Mouse (Mus musculus): ENCODE measurements at regions not wholly inside any gene's neighbourhood (a gene's known extent, or its start where the extent isn't known, plus 50 kb on each side); places are given as distances from the start of the nearest gene placed in this dataset.
A peak's percentile ranks its signal among the peaks of the same experiment; 100 is the strongest.
"Not testable (repeated sequence)": the region's sequence is repeated elsewhere in the genome, so short reads cannot be mapped to it uniquely, and the experiment has no call there.

GRCm38 (mm10) chr6:89153027-89153662, 209.3 kb downstream of the Plxna1 start:
- no peak for DNase-seq

GRCm38 (mm10) chr6:89157501-89157900, 204.9 kb downstream of the Plxna1 start:
- no peak for DNase-seq

- no peak for DNase-seq
These were observed 202.4 kb downstream of the Plxna1 start for GRCm38 (mm10) chr6:89160051-89160450.

GRCm38 (mm10) chr6:89161746-89162145, 200.7 kb downstream of the Plxna1 start:
- peak in 1 of 2 experiments; percentile 21 for DNase-seq

GRCm38 (mm10) chr6:89169520-89169919, 192.9 kb downstream of the Plxna1 start:
- DNase-seq, result no peak

- DNase-seq, result not testable (repeated sequence)
These were observed 177.5 kb downstream of the Plxna1 start for GRCm38 (mm10) chr6:89184920-89185319.

GRCm38 (mm10) chr6:89200514-89201284, 161.7 kb downstream of the Plxna1 start:
- not testable (repeated sequence) for DNase-seq

- no peak for DNase-seq
These were observed 147.4 kb downstream of the Plxna1 start for GRCm38 (mm10) chr6:89215021-89215420.

- DNase-seq, result peak; percentile 26 to 48
These were observed 126.9 kb downstream of the Plxna1 start for GRCm38 (mm10) chr6:89235416-89236075.

- no peak for DNase-seq
These were observed 126.2 kb downstream of the Plxna1 start for GRCm38 (mm10) chr6:89236226-89236625.

GRCm38 (mm10) chr6:89236892-89237646, 125.4 kb downstream of the Plxna1 start:
- DNase-seq, result no peak

GRCm38 (mm10) chr6:89238871-89239270, 123.5 kb downstream of the Plxna1 start:
- peak; percentile 52 to 54 for DNase-seq

- DNase-seq, result peak; percentile 21 to 29
These were observed 122.9 kb downstream of the Plxna1 start for GRCm38 (mm10) chr6:89239511-89239910.

GRCm38 (mm10) chr6:89240168-89240705, 122.2 kb downstream of the Plxna1 start:
- no peak for DNase-seq

- no peak for DNase-seq
These were observed 119.8 kb downstream of the Plxna1 start for GRCm38 (mm10) chr6:89242371-89243288.

GRCm38 (mm10) chr6:89245506-89245905, 116.9 kb downstream of the Plxna1 start:
- no peak for DNase-seq

- DNase-seq, result no peak
These were observed 116.2 kb downstream of the Plxna1 start for GRCm38 (mm10) chr6:89246261-89246660.

- no peak for DNase-seq
These were observed 113.8 kb downstream of the Plxna1 start for GRCm38 (mm10) chr6:89248574-89248973.

GRCm38 (mm10) chr6:89249303-89249702, 113.1 kb downstream of the Plxna1 start:
- DNase-seq, result no peak

GRCm38 (mm10) chr6:89251641-89252040, 110.8 kb downstream of the Plxna1 start:
- DNase-seq, result no peak

- DNase-seq, result no peak
These were observed 106.4 kb downstream of the Plxna1 start for GRCm38 (mm10) chr6:89256022-89256421.

Measured in layer of hippocampus, postnatal 36 days (tissue).